Mouse (Mus musculus): ENCODE data around the gene Utp4. TPM values are rescaled to one million over a fixed set of nuclear protein-coding genes. Genes with fewer than 3 reads are reported as not detected.

Utp4 gene
- total RNA-seq, 2 experiments from 2014 or later, result 11.5 to 13.9 TPM

Other genes starting within 250 kb of the Utp4 start
- 2.5 and 3.5 TPM in 2 replicates for gene Tango6, start 210.6 kb upstream of the Utp4 start, total RNA-seq (2015)
- gene Tango6, start 210.6 kb upstream of the Utp4 start, total RNA-seq (2017), result 3.6 and 6.1 TPM in 2 replicates
- gene Has3, start 23.4 kb upstream of the Utp4 start, total RNA-seq (2015), result not detected in 2 replicates
- 0.16 TPM in 1 of 2 replicates, not detected in the other for gene Has3, start 23.4 kb upstream of the Utp4 start, total RNA-seq (2017)
- 7.7 and 8.5 TPM in 2 replicates for gene Sntb2, start 42.1 kb downstream of the Utp4 start, total RNA-seq (2015)
- gene Sntb2, start 42.1 kb downstream of the Utp4 start, total RNA-seq (2017), result 12.0 and 13.3 TPM in 2 replicates
- 33.9 and 36.9 TPM in 2 replicates for gene Vps4a, start 137.6 kb downstream of the Utp4 start, total RNA-seq (2015)
- 41.4 and 42.8 TPM in 2 replicates for gene Vps4a, start 137.6 kb downstream of the Utp4 start, total RNA-seq (2017)
- gene Pdf, start 155.0 kb downstream of the Utp4 start, total RNA-seq (2015), result 9.8 and 12.9 TPM in 2 replicates
- 15.6 and 29.5 TPM in 2 replicates for gene Pdf, start 155.0 kb downstream of the Utp4 start, total RNA-seq (2017)
- 14.7 and 16.8 TPM in 2 replicates for gene Cog8, start 163.1 kb downstream of the Utp4 start, total RNA-seq (2015)
- 17.7 and 24.3 TPM in 2 replicates for gene Cog8, start 163.1 kb downstream of the Utp4 start, total RNA-seq (2017)
- 16.5 and 26.4 TPM in 2 replicates for gene Nip7, start 163.2 kb downstream of the Utp4 start, total RNA-seq (2015)
- gene Nip7, start 163.2 kb downstream of the Utp4 start, total RNA-seq (2017), result 10.6 and 12.5 TPM in 2 replicates
- 0.57 TPM in 1 of 2 replicates, not detected in the other for gene Tmed6, start 172.0 kb downstream of the Utp4 start, total RNA-seq (2015)
- not detected in 2 replicates for gene Tmed6, start 172.0 kb downstream of the Utp4 start, total RNA-seq (2017)
- gene Terf2, start 202.9 kb downstream of the Utp4 start, total RNA-seq (2015), result 22.6 and 26.6 TPM in 2 replicates
- gene Terf2, start 202.9 kb downstream of the Utp4 start, total RNA-seq (2017), result 18.5 and 19.0 TPM in 2 replicates

All from megakaryocyte, adult 5-6 weeks (primary cell).